Mouse (Mus musculus) CD4-positive helper T cell, adult 2 months (primary cell): Measurements from ENCODE around the gene Fto.

Source experiments
- DNase-seq: peaks from one replicate; pipeline ENCODE4 v3.0.0-alpha.2; 2012; ENCODE audit warnings: low read depth, missing footprints, low spot score

The Fto gene

DNA sequence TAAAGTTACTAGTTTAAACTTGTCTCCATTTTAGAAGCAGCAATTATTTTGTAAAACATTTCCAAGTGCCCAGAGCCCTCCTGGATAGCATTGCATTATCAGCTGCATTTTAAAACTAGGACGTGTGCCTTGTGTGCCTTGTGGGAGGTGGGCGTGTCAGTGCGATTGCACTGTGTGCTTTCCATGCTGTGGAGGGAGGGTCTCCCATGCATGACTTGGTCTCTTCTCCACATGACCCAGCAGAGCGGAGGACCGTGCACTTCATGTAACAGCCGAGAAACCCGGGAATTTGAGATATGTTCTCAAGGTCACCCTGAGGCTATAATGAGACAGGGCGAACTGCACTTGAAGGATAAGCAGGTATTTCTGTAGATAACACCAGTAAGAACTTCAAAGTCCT lies 347.6 kb downstream of the Fto start:
- DNase-seq, result no peak

DNA sequence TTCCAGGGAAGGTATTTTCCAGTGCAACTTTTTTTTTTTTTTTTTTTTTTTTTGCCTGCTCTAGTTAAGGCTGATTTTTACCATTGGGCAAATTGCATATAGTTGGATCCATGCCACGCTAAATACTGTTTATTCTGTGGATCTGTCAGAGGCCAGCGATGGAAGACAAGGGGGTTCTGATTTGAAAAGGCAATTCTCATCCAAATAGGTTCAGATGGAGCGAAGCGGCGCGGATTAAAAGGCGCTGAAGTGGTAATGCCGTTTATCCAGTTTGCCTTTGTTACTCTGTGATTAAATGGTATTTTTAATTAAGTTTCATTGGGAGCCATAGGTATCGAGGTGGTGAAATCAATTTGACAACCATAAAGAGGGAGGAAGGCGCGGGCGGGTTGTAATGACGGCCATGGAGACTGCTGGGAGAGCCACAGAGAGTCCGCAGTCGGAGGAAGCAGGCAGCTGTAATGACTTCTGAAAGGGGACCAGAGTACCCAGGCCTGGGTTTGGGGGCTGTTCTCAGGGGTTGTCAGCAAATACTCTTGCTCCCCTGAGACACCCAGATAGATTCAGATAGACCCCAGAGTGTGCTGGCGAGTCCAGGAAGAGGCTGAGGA lies 356.2 kb downstream of the Fto start:
- no peak for DNase-seq

DNA sequence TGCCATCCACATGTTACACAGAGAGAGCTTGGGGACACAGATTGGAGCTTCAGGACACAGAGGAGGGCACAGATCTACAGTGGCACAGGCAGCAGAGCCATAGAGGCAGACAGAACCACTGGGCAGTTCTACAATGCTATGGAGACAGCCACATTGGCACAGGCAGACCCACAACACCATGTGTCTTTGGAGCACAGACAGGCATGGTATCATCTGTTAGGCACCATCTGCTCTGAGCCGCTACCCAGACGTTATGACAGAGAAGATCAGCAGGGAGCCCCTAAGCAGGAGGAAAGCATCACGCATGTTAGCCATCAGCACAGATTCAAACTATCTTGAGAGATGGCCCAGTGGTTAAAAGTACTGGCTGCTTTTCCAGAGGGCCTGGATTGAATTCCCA lies 363.6 kb downstream of the Fto start:
- DNase-seq, result no peak

DNA sequence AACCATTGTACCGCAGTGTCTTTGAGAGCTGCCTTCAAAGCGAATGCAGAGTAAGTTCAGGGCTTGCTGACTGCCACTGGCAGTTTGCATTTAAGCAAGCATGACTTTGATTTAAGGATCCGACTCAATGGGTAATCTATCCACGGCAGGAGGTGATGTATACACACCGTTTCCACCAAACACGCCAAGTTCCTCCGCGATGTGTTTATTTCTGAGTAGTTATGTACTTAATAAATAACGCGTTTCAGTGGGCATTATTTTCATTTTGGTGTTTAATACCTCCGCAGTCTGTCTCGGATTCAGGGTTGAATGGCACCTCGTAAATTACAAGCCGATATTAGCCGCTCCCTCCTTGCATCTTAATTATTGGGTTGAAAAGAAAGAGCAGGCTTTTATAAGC lies 366.1 kb downstream of the Fto start:
- no peak for DNase-seq

DNA sequence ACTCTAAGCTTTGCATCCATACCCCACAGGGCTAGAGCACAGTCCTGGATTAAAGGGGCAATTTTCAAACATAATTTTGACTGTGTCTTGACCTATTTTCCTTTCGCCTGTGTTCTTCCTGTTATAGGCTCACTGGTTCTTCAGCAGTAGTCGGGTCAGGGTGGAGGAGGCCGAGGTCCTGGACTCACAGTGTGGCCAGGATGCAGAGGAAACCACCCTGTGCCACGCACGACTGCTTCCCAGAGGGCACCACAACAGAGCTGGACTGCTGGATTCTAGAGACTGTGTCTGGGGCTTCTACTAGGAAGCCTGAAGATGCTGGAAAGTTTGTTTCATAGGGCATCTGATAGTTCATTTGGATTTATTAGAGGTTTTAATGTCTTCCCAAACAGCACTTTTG lies 366.8 kb downstream of the Fto start:
- no peak for DNase-seq

DNA sequence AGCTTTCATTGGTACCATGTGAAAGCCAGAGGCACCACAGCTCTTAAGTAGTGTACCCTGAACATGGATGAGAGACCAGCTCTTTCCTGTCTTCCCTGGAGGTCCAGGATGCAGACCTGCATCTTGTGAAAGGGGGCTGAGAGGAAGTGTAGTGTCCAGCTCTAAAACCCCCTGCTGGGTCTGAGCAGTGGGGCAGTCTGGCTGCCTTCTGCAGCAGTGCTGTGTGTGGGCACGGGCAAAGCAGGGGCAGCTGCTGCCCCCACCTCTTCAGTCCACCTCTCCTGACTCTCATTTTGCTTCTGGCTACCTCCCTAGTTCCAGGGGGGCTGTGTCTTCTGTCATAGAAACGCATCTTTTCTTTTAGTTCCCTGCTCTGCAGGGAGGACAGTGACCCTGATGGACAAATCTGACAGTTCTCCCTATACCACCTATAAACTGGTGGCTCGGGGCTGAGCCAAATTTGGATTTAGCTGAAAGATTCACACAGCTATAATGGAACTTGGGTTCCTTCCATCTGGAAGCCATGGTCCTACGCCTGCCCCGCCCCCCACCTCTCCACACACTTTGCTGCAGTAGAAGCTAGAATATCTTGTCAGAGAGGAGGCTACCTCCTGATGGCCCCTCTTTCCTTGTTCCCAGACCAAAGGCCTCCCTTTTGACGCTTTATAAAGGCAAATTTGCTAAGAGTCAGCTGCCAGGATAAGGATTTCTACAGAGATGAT lies 371.4 kb downstream of the Fto start:
- no peak for DNase-seq

DNA sequence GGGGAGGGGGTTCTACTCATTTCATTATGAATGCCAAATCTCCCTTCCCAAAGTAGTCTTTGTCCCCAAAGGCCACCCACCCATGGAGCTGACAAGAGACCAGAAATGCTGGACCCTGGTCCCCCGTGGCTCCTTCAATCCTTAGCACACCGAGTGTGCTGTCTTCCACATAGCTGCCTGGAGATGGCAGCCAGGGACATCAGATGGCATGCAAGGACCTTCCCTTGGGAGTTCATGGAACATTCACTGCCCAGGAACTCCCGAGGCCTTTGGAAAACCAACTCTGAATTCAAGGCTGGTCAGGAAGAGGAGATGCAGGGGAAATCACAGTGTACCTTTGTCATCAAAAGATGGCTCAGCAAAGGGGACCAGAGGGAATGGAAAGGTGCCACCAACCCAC lies 372.1 kb downstream of the Fto start:
- no peak for DNase-seq

DNA sequence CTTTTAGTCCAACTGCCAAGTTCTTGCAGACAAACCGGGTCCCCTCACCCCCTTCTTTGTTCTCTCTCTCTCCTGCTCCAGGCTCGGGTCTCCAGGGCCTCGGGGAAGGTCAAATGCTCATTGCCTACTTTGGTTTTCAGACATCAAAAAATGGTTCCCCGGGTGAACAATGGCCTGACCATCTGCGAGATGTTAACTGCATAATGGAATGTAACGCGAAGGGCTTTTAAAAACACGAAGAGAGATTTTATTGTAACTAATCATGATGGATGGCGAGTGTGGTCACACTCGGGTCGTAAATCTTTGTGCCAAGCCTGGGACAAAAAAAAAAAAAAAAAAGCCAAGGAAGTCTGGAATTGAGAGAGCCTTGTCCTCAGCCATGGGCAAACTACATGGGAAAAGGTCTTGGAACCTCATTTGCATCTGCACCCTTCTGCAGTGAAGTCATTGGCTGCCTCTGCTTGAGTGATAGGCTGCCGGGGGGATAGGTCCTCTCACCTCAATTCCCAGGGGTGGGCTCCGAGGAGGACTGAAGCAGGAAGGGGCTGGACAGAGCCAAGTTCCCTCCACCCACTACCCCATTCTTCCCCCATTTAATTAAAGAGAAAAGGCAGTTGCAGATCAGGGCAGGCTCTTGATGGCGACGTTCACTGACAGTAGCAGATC lies 378.9 kb downstream of the Fto start:
- DNase-seq, result no peak

DNA sequence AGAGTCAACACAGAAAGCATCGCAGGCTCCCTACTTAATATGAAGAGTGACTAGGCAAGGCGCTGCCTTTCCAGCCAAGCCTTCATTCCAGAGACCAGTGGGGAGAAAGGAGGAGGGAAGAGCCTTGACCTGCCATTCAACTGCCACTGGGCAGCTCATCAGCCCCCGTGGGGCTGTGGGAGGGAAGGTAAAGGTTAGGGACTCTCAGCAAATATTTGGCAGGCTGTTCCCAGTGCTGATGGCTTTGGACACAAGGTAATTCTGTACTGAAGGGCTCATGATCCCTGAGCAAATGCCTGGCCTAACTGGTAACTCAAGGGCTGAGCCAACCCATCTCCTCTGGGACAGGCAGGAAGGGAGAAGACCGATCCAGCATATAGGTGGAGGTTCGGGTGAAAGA lies 393.2 kb downstream of the Fto start:
- no peak for DNase-seq

DNA sequence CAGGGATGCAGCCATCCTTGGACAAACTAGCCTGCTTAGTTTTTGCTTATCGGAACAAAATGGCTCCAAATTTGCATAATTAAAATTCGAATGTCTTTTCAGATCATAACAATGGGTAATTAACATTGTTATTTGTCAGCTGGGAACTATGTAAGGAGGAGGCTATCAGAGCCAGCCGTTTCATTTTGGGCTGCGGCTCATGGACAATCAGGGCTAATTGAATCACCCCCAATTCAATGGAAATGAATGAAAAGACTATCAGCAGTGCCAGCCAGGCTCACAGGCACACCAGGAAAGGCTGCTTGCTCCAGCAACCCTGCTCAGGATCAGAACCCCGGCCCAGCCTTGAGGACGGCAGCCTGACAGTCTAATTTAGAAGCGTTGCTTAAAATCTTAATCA lies 395.3 kb downstream of the Fto start:
- DNase-seq, result no peak

DNA sequence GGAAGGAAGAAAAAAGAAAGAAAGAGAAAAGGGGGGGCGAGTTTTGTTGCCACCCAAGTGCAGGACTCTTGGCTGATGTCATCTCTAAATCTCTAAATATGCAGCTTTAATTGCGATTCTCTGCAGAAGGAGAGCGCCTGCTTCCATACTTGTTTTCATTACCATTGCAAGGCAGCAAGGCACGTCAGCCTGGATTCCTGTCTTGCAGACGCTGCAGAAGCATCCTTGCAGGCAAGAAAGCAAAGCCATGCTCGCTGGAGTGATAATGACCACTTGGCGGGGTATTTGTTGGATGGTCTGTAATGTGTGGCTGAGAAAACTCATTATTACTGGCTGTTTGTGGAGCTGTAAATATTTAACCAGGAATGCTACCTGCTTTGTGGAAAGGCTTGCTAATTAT lies 396.4 kb downstream of the Fto start:
- DNase-seq, result no peak

DNA sequence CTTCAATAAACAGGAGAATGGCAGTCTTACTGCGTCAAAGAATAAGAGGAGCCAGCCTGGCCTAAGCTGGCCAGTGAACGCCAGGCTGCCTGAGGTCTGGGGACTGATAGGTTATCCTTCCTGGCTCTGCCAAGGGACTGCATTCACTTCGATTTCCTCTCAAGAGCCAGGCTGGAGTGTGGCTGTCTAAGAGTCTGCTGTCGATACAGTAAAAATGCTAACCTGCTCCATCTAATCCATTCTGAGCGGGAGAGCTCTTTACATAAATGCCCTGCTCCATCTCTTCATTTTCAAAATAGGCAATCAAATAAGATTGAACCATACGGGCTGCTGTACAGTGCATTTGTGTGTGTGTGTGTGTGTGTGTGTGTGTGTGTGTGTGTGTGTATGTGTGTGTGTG lies 397.9 kb downstream of the Fto start:
- DNase-seq, result no peak

DNA sequence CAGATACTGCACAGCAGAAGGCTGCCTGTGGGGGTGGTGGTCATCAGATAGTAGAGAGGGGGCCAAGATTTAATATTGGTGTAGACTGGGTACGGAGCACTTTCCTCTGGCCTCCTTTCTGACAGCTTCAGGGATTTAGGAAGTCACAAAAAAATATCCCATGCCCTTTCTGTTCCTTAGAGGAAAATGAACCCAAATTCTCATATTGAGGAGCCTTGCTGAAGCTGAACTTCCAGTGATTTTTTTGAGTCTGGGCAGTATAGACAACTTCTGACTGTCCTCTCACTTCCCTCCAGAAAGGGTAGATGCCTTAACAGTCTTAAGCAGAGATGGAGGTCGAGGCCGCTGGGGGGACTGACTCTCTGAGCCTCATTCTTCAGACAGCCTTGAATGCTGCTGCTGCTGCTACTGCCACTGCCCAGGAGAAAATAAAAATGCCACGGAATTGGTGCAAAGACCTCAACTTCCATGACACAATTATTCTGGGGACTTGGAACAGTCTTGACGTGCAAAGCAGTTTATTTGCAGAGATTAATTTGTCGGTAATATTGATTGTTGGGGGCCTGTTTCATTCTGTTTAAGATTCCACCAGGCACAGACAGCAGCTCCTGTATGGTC lies 398.8 kb downstream of the Fto start:
- no peak for DNase-seq

DNA sequence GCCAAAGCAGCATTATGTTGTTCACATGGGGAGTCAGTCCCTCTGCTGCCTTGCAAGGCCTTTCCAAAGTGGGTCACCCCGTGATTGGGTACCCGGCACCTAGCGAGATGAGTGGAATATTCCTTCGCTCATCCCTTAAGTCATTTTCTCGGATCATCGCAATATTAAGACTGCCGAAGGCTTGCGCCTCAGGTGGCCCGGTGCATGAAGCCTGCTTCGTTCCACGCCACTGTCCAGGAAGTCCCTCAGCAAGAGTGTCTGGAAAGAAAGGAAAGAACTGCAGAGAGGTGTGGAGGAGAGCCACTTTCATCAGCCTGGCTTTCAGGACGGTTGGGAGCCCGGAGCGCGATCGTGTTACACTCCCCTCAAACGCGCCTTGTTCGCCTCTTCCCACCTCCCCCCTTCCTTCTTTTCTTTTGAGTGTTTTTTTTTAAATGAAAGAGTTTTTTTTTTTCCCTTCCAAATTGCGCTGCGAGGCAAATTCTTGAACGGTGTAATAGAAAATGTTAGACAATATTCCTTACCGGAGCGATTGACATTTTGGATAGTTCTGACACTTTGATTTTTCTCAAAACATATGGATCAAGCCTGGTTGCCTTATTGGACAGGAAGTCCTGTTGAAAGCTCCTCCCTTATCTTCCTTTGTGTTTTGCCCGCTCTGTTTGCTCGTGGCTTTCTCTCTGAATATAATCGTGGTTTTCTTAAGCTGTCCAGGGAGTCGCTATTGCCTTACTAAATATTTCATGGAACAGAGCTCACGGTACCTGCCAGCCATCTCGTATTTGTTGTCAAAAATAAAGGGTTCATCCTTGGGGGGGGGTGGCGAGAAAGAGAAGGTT lies 399.6 kb downstream of the Fto start:
- DNase-seq, result no peak

DNA sequence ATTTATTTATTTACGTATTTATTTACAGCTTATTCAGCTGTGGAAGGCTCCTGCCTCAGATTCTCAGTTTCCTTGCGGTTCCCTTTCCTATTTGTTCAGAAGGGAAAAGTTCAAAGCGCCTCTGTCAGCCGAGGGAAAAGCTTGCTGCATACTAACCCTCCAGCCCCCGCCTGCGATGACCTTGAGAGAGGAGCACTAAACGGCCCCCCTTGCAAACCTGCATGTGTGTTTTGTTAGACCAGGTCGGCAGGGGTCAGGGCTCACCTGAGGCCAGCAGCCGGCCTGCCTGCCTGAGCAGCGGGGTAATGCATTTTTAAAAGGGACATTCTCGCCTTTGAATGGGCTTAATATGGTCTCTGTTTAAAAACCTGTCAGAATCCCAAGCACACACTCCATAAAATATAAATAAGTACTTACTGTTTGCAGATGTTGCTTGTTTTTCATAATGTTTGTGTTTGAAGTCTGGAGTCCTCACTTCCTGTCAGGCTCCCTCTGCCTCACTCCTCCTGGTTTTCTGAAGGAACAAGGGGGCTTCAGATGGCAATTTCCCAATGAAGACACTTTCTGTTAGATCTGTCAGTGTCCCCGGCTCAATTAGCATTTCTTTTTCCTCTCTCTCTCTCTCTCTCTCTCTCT lies 400.5 kb downstream of the Fto start:
- no peak for DNase-seq

DNA sequence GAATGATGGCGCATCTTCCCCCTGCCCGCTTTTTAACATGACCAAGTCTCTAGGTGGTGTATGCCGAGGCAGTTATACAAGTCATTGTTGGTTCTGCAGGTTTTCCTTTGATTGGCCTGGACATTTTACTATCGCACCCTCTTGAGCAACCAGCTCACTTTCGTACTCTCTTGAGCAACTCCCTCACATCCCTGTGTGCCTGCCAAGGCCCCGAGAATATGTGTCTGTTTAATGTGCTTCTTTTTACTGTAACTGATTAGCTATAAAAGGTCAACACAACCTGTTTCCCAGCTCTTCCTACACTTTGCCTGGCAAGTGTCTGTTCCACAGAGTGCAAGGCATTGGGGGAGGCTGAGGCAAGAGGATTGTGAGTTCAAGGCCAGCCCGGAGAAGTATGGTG lies 401.4 kb downstream of the Fto start:
- no peak for DNase-seq

DNA sequence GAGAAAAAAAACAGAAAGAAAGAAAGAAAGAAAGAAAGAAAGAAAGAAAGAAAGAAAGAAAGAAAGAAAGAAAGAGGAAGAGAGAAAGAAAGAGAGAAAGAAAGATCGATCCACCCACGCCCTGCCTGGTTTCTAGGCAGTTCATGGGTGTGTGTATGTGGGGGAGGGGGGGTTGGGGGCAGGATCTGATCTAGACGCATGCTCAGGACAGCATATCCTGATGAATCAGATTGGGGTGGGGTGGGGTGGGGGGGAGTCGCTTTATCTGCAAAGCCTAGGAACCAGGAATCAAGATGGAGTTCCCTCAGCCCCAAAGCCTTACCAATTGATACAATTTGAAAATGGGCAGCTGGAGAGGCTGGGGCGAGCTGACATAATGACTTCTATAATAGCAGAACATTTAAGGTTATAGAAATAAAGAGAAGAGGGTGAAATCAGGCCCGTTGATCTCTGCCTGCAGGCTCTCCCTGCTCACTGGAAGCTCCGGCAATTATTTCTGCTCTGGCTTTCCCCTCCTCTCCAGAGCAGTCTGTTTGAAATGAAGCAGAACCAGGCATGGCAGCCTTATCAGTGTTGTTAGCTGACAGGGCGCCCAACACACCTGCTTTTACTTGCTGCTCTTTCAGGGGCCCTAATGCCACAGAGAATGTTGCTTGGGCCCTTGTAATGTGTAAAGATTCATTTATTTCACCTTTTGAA lies 402.2 kb downstream of the Fto start:
- DNase-seq, result no peak
